Mouse (Mus musculus) T-helper 1 cell (primary cell): ENCODE measurements around the gene Lck.

ENCODE experiments used
- in situ Hi-C: fragments of 300-600 bp; cut with MboI, MseI; formaldehyde crosslinking; loops from one replicate; pipeline ENCODE4 v1.15.1; 2025; ENCODE audit warnings: high pct_unique_total_duplicates

Lck gene

DNA sequence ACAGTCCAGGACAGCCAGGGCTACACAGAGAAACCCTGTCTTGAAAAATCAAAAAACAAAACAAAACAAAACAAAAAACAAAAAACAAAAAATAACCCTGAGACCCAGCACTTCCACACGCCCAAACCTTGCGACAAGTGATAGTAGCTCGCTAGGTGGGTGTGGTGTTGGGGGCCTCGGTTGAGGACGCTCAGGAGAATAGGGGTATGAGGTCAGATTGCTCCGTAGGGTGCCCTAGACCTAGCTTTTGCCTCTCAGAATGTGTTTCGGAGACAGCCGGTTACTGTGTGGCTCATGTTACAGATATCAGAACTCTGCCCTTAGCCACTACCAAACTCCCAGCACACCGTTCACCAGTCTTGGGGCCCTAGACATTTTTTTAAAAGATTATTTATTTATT lies 12.3 kb upstream of the Lck start:
- in situ Hi-C loops = no loop called here

DNA sequence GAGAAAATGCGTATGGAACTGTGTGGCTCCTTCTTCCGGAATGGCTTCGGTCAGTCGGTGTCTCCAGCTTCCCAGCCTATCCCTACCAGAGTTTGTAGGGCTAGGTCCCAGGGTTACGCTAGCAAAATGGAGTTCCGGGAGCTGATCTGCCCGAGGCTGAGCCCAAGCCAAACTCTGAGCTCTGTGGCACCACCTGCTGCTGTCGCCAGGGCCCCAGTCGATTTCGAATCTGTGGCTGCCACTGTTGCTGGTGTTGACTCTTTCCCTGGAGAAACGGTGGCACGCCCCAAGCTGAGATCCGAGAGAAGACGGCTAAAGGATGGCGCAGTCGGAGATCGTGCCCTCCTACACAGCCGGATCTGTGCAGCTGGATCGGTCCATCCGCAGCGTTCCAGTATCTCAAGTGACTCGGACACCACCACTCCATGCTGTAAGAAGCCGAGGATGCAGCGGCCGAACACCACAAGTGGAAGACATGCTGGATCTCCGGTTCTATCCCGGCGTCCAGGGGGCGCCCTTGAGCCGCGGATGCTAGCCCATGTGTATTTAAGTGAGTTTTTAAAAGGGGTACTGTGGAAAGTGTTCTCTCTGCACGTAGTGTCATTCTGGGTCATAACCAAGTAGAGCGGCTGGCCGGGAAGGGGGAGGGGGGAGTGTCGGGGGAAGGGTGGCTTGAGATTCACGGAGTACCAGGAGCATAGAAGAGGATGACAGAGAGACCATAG lies 11.6 kb upstream of the Lck start:
- in situ Hi-C loops = no loop called here

GRCm38 (mm10) chr4:129584370-129584769 lies 10.9 kb upstream of the Lck start:
- in situ Hi-C loops = no loop called here

- in situ Hi-C loops = no loop called here
Observed at GRCm38 (mm10) chr4:129582251-129582650, 8.8 kb upstream of the Lck start.

DNA sequence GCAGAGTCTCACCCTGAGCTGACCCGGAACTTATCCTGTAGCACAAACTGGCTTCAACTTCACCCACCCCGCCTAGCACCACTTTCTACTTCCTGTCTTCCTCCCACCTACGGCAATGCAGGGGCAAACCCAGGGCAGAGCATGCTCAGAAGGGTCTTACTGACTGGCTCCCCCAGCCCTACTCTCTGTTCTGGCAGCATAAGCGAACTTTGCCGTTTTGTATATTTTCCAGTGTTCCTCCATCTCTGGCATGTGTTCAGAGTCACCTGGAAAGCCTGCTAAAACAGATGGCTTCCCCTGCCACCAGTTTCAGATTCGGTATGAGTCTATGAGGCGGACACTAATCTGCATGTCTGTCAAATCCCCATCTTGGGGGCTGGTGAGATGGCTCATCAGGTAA lies 6.9 kb upstream of the Lck start:
- in situ Hi-C loops = no loop called here

- in situ Hi-C loops = no loop called here
Observed at GRCm38 (mm10) chr4:129578466-129578865, 5.0 kb upstream of the Lck start, which contains the start of gene Fam167b. Gene Fam167b, minus strand, starts transcription at chr4:129578549.

DNA sequence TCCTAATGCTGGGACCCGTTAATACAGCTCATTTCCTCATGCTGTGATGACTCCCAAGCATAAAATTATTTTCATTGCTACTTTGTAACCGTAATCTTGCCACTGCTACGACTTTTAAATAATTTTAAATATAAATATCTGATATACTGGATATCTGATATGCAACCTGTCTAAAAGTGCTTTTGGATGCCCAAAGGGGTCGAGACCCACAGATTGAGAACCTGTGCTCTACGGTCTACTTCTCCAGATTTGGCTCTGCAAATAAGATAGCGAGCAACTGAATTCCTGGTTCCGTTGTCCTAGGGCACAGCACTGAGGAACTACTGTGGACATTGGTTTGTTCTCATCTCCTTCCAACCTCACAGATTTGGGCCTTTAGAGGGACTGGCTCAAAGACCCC lies 4.2 kb upstream of the Lck start:
- in situ Hi-C loops = no loop called here

GRCm38 (mm10) chr4:129576863-129577491 lies 3.5 kb upstream of the Lck start:
- in situ Hi-C loops = no loop called here

GRCm38 (mm10) chr4:129575171-129575844 lies 1.9 kb upstream of the Lck start:
- in situ Hi-C loops = no loop called here

DNA sequence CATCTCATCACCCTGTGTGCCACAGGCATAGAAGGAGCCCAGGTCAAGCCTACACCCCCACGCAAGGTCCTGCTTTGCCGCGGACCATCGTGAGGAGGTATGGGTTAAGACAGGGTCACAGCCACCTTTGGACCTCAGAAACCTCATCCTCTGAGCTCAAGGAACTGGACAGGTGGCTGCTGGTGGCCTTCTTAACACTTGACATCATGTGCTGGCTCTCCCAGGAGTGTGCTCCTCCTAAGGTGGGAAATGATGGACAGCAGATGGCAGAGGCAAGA lies 409 bp downstream of the Lck start:
- in situ Hi-C loops = no loop called here

DNA sequence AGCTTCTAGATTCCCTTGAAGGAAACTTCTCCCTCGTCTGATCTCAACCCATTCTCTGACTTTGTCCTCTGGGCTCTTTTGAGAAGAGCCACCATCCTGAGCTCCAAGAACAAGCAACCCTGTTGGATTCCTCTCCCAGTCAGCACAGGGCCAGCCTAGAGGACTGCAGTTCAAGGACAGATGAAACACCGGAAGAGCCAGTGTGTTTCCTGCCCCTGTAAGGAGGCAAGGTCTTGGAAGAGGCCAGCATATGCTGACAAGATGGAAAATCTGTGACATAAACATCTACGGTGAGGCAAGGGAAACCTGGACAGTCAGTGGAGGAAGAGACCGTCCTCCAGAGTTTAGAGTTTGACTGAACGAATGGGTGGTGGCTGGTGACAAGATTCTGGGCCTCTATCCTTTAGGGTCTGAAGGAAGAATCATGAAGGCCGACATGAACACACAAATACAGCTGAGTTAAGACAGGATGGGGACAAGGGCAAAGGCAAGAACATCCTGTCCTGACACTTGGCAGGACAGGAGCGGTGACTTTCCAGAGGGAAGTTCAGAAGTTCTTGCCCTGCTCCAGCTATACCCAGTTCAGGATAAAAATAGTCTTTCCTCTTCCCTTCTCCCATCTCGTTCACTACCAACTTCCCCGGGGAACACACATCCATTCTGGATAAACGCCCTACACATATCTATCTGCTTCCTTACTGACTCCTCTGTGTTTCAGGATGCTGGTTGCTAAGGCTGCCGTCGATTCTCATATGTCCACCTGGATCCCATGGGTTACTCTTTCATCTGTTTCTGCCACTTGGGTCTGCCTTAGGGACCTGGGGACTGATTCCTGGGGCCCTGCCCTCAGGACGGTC lies 977 bp downstream of the Lck start:
- in situ Hi-C loops = no loop called here

DNA sequence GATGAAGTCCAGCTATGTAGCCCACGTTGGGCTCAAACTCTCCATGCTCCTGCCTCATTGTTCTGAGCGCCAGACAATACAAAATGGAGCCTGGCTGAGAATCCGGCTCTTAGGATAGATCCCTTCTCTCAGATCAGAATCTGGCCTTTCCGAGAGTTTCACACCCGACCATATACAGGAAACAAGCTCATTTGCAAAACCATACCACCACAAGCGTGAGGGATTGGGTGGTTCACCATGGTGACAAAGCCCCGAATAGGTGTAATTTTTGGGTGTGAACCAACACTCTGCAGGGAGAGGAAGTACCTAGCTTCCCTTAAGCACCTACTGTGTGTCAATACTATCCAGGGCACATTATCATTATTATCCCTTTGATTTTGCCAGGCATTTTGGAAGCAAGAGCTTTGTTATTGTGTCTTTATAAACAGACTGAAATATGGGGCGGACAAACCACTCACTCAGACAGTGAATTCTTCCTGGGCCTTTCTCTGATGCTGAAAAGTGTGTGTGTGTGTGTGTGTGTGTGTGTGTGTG lies 1.8 kb downstream of the Lck start:
- in situ Hi-C loops = no loop called here

- in situ Hi-C loops = no loop called here
Observed at GRCm38 (mm10) chr4:129570028-129570427, 3.4 kb downstream of the Lck start.

DNA sequence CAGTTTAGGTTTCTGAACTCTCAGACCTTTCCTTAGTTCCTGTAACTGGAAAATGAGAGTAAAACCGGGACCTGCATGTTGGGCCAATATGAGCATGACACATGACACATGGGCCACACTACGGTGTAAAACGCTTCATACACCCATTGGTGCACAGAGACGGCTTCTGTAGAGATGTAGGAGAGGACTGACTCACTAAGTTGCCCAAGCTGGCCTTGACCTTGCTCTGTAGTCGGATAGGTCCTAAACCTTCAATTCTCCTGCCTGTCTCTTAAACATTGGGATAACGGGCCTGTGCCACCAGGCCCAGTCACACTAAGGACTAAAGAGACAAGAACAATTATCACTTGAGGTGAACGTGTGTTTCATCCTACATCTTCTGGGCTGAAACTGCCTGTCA lies 5.1 kb downstream of the Lck start:
- in situ Hi-C loops = loop anchor here (10.0 kb wide), 1 partner anchor 246 kb away; the partner anchor contains the start of gene Ptp4a2

DNA sequence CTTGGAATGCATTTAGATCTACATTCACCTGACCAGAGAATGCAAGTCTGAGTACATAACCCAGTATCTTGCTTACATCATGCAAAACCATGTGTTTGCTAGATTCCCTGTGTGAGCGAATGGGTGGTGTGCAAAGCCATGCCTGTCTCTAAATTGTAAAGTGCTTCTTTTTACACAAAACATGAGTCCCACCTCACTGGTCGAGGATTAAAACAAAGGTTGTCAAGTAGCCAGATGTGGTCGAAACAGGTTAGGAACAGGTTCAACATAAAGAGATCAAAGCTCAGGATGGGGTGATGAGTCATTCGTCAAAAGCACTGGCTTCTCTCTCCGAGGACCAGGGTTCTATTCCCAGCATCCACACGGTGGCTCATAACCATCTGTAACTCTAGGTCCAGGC lies 8.3 kb downstream of the Lck start:
- in situ Hi-C loops = loop anchor here (10.0 kb wide), 1 partner anchor 250 kb away; the partner anchor contains the start of gene Ptp4a2

- in situ Hi-C loops = loop anchor here (10.0 kb wide), 1 partner anchor 251 kb away; the partner anchor contains the start of gene Ptp4a2
Observed at GRCm38 (mm10) chr4:129563718-129564117, 9.7 kb downstream of the Lck start.

- in situ Hi-C loops = loop anchor here (10.0 kb wide), 1 partner anchor 254 kb away; the partner anchor contains the start of gene Ptp4a2
Observed at GRCm38 (mm10) chr4:129561184-129561583, 12.3 kb downstream of the Lck start.

- in situ Hi-C loops = no loop called here
Observed at GRCm38 (mm10) chr4:129558321-129558955, 15.0 kb downstream of the Lck start.

- in situ Hi-C loops = no loop called here
Observed at GRCm38 (mm10) chr4:129557256-129557808, 16.1 kb downstream of the Lck start.

GRCm38 (mm10) chr4:129556532-129557223 lies 16.8 kb downstream of the Lck start:
- in situ Hi-C loops = no loop called here
